Mouse (Mus musculus) urinary bladder, postnatal 10 days (tissue): ENCODE measurements around the gene Cplx2.

Experiments
- DNase-seq: peaks from one replicate; pipeline ENCODE4 v3.0.0; 2022; ENCODE audit warnings: low spot score

The Cplx2 gene

DNA sequence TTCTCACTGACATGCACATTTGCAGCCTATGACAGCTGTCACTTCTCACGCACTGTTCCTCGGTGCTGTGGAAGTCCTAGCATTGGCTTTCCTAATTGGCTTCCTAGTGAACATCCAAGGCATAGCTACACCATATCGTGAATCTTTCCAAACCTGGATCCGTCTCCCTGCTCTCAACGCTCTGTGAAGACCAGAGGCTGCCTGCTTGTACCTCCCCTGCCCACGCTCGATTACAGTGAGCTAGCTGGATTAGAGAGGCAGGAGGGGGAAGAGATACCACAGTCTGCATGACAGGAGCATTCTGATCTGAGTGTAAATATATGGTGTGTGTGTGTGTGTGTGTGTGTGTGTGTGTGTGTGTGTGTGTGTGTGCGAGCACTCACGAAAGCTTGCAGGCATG, 3.0 kb upstream of the Cplx2 start:
- DNase-seq, result no peak

DNA sequence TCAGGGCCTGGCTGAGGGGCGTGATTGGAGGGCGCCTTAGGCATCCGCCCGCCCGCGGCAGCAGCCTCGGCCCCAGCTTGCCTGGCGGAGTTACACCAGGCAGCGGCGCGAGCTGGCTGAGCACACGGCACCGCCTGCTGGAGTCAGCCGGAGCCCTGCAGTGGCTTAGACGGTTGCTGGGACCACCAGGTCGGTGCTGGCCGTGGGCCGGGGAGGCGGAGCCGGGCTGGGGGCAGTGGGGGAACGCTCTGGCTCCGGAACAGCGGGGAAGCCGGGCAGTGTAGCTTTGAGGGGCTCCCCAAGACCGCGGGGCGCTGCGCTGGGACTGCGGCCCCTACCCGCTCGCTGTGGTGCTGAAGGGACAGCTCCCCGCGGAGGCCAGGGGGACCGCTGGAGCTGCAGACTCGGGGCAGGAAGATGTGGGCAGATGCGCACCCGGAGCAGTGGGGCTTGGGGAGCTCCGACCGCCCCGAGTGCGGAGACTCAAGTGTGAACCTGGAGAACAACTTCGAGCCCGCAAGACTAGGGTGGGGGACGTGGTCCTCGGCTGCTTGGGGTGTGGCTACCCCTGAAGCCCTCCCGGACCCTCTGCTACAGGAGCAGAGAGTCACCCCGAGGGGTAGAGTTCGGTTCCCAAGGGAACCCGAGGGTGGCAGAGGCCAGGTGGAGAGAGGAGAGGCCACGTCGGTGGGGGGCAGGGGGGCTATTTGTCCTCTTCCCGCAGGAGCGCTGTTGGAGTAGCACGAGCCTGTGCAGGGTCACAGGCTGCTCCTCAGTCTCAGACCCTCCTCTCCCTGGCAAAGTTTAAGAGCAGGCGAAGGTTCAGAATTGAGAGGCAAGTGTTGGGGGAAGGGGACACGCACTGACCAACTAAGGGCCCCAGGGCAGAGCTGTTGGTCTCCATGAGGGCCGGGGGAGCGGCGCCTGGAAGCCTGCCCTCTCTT, 510 bp downstream of the Cplx2 start:
- peak; percentile 47 for DNase-seq

DNA sequence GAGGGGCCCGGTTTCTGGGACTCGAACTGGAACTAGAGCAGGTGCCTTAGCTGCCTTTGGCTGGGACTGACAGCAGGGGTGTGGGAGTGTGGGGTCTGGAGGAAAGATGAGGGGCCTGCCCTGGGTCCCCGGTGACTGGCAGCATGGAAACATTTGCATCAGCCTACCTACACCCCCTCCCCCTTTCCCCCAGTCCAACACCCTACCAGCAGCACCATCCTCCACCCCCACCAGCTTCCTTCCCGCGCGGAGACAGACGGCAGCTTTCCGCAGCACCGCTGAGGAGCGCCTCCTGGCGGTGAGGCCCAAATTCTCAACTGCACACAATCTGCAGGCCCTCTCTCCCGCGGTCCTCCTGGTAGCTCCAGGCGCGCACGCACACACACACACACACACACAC, 1.5 kb downstream of the Cplx2 start:
- DNase-seq, result no peak

DNA sequence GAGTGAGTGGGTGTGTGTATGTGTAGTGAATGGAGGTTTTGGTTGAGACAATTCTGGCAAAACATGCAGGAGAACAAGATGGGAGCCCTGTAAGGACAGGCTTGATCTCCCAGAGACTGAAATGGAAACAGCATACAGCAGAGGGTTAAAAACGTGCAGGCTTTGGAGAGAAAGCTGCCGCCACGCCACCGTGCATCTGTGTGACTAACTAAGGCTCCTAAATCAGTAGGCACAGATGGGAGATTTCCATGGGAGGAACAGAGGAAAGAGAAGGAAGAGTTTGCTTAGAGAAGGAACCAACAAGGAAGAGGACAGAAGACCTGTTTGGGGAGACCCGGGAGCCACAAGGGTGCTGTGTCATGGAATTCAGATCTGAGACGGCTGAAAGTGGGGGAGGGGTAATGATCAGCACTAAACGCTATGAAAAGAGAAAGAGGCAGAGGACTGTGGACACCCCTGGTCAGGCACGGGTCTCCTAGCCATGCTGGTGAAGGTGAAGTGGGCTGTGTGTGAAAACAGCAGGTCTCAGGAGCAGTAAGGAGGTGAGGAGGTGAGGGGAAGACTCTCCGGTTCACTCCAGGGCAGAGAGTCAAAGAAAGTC, 3.1 kb downstream of the Cplx2 start:
- no peak for DNase-seq

DNA sequence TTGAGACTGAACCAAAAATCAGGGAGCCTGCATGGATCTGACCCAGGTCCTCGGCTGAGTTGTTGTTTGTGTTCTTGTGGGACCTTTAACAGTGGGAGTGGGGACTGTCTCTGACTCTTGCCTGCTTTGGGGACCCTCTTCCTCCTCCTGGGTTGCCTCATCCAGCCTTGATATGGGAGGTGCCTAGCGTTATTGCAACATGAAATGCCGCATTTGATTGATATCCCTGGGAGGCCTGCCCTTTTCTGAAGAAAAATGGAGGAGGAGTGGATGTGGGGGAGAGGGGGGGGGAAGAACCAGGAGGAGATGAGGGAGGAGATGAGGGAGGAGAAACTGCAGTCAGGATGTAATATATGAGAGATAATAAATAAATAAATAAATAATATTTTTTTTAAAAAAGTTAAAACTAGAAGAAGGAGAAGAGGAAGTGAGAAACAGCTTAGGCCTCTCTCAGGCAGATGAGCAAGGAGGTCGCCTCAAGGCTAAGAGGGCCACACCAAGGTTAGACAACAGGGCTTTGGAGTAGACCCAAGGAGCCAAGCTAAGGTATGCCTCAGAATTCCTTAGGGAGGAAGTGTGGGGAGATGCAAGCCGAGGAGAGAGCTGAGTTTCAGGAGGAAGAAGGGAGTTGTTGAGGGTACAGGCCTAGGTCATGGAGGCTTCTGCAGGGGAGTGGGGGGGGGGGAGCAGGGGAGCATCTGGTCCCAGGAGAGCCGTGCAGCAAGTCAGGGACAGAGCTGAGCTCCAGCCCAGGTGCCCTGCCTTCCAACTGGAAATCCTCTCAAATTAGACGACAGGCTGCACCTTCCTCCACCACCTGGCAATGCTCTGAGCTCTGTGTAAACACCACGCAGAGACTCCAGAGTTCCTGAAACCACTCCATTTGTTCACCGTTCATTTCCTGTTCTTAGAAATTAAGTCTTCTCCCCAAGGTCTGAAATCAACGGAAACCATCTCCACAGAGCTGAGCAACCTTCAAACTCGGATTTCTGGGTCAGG, 4.6 kb downstream of the Cplx2 start:
- no peak for DNase-seq

DNA sequence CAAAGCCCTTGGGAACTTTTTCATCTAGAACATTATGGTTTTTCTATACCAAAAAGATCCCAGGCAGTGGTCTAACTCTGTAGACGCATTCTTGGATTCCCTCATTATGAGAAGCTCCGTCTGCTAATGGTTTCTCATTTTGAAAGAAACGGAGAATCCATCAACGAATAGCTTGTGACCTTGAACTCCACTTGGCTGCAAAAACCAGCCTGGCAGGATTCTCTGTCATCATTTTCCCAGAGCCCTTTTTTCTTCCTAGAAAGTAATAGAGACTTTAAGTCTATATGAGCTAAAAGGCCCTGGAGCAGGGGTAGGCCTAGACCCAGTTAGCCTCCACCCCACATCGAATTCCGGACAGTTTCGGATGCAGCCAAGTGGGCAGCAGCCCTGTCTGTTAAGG, 5.6 kb downstream of the Cplx2 start:
- DNase-seq, result no peak

DNA sequence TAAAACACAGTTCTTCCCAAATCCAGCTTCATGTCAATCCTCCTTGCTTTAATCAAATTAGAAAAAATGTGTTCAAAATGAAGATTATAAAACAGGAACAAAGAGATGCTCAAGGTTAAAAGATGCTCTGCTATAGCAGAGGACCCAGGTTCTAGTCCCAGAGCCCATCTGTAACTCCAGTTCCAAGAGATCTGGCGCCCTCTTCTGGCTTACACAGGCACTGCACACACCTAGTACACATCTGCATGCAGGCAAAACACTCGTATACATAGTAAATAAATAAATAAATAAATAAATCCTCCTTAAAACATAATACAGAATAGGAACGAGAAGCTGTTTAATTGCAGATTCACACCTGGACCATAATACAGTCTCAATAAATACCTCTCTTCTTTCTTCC, 6.9 kb downstream of the Cplx2 start:
- no peak for DNase-seq

DNA sequence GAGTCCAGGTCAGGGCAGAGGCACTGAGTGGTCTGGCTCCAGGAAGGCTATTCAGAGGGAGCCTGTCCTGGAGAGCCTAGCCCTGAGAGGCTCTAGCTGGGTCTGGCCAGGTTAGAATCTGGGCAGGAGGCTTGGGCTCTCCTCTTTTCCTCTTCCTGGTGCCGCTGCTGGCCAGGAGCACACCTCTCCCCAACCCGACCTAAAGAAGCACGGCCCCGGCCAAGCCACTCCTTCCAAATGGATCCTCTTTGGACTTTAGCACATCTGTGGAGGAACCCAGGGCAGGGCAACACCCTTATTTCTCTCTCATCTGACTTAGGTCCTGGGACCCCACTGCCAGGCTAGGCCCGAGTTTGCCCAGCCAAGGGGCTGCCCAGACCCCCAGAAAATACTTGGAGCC, 9.3 kb downstream of the Cplx2 start:
- no peak for DNase-seq

DNA sequence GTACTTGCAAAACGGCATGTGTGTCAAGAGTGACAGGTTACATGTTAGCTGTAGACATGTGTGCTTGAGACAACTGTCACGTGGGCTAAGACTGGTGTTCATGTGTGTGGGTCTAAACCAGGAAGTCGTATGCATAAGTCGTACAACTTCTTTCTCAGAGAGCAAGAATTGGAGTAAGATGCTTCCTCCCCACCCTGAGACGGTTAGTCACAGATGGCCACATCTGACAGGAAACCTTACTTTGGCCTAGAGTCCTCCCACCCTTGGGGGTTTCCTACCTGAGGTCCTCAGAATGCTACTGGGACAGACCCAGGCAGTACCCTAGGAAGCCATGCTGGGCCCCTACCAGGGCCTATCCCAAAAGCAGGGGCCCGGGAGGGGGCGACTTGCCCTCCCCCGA, 10.2 kb downstream of the Cplx2 start:
- DNase-seq, result no peak

DNA sequence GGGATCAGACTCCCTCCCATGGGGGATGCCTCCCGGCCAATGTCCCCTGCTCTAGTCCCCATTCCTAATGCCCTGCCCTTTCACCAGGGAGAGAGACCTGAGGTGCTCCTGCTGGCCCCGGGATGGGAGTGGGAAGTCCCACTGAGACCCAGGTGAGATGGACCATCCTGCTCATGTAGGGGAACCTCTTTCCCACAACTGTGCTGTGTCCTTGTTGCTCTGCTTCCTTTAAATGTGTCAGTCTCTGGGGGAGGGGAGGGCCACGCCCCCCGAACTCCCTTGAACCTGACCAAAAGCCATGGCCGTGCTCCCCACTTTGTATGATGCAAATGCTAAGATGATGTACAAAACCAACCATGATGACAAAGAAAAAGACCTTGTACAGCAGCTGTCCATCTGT, 12.4 kb downstream of the Cplx2 start:
- DNase-seq, result no peak

DNA sequence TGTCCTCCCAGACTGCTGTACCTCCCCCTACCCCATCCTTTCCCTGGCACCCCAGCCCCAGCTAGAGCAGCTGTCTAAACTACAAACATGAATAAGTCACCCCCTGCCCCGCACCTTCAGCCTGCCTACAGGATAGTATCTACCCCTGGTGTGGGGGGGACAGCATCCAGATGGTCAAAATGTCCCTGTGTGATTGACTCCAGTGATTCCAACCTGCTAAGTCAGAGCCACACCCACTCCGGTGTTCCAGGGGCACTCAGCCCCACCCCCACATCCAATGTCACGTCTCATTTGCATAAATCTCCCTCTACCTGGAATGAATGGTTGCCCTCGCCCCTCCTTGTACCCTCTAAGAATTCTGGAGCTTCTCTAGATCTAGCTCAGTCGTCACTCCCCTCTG, 13.4 kb downstream of the Cplx2 start:
- DNase-seq, result no peak

DNA sequence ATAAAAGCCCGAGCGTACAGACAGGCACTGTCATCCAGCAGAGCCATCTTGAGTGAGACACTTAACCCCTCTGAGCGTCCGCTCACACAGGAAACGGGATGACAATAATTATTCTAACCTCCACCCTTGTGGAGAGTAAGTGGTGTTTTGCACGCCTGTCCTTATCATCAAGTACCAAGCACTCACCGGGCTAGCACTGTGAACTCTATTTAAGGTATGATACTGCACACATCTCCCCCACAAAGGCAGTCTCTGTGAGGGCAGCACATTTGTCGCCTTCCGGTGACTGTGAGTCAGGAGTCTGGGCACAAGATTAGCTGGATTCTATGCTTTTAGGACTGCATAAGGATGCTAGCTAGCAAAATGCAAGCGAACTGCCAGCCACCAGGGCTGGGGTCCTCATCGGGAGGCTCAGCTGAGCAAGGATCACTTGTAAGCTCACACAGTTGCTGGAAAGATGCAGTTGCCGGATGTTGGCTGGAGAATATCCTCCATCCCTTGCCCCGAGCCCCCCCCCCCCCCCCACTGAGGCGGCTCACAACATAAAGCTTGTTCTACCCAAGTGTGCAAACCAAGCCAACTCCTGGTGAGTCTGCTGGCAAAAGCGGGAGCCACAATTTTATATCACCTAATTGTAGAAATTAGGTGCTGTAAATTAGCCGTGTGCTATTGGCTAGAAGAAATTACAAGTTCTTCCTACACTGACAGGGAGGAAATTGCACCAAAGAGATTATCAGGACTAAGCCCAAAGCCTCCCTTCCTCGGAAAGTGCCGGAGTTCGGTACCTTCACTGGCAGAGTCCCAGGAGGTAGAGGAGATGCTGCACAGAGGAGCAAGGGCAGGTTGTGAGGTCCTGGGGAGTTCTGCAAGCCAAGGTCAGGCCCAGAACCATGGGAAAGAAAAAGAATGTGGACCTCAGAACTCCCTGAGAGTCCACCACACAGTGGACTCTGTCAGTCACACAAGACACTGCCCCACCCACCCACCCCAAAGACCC, 14.2 kb downstream of the Cplx2 start:
- DNase-seq, result no peak

DNA sequence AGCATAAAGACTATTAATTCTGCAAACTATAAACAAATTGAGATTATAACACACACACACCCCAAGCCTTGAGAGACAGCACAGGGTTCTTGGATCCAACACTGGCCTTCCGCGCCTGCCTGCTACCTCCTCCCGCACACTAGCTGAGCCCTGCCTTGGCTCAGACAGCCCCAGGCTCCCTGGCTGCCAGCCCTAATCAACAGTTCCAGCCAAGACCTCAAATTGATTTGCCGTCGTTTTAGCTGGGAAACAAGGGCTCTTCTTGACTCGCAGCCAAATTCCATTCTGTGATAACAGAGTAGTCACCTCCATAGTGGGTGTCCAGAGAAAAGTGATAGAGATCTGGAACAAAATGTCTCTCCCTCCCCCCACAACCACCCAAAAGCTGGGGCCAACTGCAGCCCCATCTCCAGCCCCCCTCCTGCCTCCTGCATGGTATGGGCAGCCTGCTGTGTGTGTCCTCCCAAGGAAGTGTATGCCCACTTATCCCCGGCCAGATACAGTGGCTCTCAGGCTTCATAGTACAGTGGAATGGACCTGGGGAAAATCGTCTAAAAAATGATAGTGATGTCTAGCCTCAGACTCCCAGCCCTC, 18.9 kb downstream of the Cplx2 start:
- no peak for DNase-seq

DNA sequence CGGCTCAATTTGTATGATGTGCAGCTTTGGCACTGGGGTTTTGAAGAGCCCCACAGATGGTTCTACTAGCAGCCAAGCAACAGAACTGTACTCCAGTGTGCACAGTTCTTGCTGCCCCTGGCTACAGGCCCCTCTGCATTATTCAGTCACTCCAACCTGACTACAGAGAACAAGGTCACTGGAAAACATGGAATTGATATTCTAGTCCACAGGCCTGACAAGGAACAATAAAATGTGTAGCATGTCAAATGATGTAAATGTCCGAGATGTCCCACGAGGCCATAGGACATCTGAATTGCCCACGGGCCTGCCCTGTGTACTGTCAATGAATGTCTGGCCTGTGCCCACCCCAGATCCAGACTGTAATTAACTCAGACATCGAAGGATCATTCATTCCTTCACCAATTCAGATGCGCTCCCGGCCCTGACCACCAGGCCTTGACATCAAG, 19.4 kb downstream of the Cplx2 start:
- DNase-seq, result no peak

DNA sequence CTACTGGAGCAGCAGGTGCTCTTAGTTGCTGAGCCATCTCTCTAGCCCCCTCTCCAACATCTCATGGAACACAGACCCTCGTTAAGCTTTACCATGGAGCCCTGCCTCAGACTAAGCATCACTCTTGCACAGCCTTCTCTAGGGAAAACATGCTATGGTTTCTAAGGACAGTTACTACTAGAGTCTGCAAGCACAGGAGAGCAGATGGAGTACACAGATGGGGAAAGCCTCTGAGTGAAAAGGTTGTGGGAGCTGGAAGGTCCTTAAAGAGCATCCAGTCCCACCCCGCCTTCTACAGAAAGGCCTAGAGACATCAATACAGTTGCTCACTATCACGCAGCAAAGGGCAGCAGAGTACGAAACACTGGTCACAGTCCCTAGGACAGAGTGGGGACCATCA, 20.2 kb downstream of the Cplx2 start:
- no peak for DNase-seq

DNA sequence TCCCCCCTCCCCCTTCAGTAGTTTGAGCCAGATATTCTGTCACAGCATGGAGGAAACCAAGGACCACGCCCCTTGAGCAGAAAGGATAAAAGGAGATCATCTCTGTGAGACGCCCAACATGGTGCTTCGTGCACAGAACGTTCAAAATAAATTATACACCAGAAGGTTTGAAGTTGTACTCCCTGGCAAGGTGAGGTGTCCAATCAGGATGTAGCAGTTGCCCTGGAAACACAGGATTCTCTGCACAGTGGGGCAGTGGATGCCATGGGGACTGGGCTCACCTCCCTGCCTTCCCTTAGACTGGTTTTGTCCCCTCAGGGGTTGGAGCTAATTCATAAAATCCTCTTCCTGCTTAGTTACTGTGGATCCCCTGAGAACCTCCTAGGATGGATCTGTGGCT, 25.9 kb downstream of the Cplx2 start:
- no peak for DNase-seq

DNA sequence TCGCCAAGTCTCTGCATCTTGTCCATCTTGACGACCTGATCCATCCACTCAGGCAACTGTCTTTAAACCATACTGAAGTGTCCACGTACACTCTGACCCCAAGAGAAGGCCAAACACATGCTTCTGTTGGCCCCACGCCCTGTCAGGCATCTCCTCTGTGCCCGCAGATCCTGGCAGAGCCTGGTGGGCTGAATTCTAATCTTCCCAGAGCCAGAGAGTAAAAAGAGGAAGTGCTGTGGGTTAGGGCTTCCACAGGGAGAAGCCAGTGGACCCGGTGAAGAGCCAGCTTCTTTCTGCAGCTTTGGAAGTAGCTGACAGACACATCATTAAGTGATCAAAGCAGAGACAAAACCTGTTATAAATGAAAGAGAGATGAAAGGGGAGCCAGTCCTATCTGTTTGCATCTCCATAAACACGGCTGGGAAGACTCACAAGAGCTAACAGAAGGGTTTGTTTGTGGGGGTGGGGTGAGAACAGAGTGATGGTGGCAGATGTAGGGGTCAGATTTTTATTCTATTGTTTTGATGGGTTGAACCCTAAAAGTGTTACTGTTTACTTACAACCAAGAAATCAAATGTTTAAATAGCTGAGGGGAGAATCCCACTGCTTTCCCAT, 29.5 kb downstream of the Cplx2 start:
- DNase-seq, result no peak

DNA sequence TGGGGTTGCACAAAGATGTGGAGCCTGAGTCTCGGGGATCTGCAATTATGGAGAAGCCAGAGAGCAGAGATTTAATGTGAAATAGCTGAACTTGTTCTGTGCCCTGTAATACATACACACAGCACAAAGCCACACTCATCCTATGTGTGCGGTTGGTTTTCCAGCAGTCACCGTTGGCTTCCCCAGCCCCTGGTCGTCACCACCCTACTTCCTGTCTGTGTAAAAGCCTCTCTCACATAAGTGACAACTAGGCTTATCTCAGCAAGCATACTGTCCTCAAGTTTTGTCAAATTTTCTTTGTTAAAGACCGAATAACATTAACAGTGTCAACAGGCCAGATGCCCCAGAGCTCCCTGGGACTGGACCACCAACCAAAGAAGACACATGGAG, 30.0 kb downstream of the Cplx2 start:
- DNase-seq, result no peak

DNA sequence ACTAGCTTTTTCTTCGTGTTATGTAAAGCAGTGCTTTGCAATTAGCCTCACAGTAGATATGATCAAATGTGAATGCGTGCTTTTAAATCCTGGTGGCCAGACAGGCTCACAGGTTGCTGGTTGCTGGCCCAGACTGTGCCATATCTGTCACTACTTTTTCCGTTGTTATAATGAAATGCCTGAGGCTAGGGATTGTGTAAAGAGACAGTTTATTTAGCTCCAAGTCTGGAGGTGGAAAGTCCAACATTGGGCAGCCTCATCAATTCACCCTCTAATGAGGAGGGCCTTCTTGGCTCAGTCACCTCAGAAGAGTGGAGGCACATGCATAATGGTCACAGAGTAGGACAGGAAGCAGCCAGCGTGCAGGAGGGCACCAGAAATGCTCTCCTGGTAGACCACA, 31.2 kb downstream of the Cplx2 start:
- DNase-seq, result no peak
